Mouse (Mus musculus): Measurements from ENCODE around the gene Cdv3. TPM values are rescaled to one million over a fixed set of nuclear protein-coding genes. Genes with fewer than 3 reads are reported as not detected.

The Cdv3 gene
- total RNA-seq, 1 experiment, result 233 TPM

DNA sequence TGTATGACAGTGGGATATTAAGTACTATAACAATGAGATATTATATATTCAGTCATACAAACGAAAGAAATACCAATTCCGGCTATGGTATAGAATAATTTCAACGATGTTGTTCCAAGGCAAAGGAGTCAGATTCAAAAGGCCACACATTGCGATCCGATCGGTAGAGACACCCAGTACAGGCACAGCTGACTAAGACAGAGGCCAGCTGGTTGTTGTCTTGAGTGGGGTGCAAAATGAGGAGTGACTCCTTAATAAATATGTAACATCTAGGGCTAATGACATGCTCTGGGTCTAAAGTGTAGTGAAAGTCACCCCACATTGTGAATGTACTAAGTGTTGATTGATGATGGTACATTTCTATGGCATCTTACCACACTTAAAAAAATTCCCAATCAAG lies 23.6 kb upstream of the Cdv3 start:
- no peak overlapping the region for H3K9ac ChIP-seq (ENCODE audit: insufficient read depth, low read depth, low read length, poor library complexity, severe bottlenecking)
- no peak for TF ChIP-seq CHD2 (IDR thresholded peaks at IDR 0.05; ENCODE audit: low read depth, low read length)
- TF ChIP-seq ZNF384 (IDR thresholded peaks at IDR 0.05; ENCODE audit: low read depth, low read length), result no peak
- no peak for TF ChIP-seq ZC3H11A (IDR thresholded peaks at IDR 0.05; ENCODE audit: borderline replicate concordance, low read depth, low read length)
- TF ChIP-seq MAFK (IDR thresholded peaks at IDR 0.05; ENCODE audit: insufficient read depth, low read depth, low read length), result no peak
- no peak for TF ChIP-seq HCFC1 (IDR thresholded peaks at IDR 0.05; ENCODE audit: borderline replicate concordance, insufficient read depth, low read length)
- no peaks in the 10 kb centered on the region for H3K36me3 ChIP-seq (ENCODE audit: control insufficient read depth, insufficient read depth, low read length, poor library complexity, severe bottlenecking)
- in situ Hi-C loops (cut with MboI; ENCODE audit: low sequenced_read_pairs in 2 of 2, unreplicated experiment in 2 of 2), result no loop called here
- peaks cover 0 to 9% of the 10 kb centered on the region in 2 experiments; a peak in 3 of 4 replicates for H3K4me1 ChIP-seq (ENCODE audit: control insufficient read depth in 2 of 2, insufficient read depth in 2 of 2, low read length in 2 of 2, poor library complexity in 1 of 2)
- DNase-seq (ENCODE audit: low read depth, low spot score), result no peak
- no peaks in the 10 kb centered on the region for H3K9me3 ChIP-seq (ENCODE audit: control insufficient read depth, insufficient read depth, low read depth, low read length)
- H3K4me3 ChIP-seq (ENCODE audit: insufficient read depth in 1 of 2, low read depth in 1 of 2, low read length in 2 of 2, poor library complexity in 1 of 2, severe bottlenecking in 1 of 2), result no peak overlapping the region
- no peak overlapping the region for H3K27ac ChIP-seq (ENCODE audit: insufficient read depth, low read depth, low read length, poor library complexity, severe bottlenecking)

DNA sequence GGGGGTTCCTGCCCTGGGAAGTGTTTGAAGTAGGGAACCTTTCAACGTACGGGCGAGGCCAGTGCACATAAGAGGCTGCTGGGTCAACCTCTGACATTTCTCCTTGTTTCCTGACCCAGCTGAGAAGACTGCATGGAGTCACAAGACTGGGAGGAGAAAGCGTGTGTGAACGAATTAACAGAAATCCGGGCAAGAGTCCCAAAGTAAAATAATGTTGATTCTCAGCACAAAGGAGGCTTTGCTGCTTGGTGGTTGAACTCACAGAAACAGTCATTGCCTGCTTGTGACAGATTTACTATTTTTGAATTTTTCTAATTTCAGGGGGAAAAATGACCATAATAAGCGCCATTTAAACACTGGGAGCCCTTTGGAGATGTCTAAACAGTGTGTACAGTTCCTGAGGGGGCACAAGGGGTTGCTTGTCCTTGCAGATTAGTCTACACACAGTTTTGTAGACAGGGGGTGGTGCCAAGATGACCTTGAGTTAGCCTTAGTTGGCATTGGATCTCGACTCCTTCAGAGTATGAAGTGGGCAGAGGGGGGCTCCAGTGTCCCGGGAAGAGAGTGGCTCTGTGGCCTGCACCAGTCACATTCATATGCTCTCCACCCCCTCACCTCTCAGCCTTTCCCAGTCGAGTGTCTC lies 21.5 kb upstream of the Cdv3 start:
- in situ Hi-C loops (cut with MboI; ENCODE audit: low sequenced_read_pairs in 2 of 2, unreplicated experiment in 2 of 2), result no loop called here
- no peak for DNase-seq (ENCODE audit: low read depth, low spot score)
- no peak overlapping the region for H3K4me3 ChIP-seq (ENCODE audit: insufficient read depth in 1 of 2, low read depth in 1 of 2, low read length in 2 of 2, poor library complexity in 1 of 2, severe bottlenecking in 1 of 2)
- no peak overlapping the region for H3K9ac ChIP-seq (ENCODE audit: insufficient read depth, low read depth, low read length, poor library complexity, severe bottlenecking)
- peaks cover 0 to 8% of the 10 kb centered on the region in 2 experiments; a peak in 3 of 4 replicates for H3K4me1 ChIP-seq (ENCODE audit: control insufficient read depth in 2 of 2, insufficient read depth in 2 of 2, low read length in 2 of 2, poor library complexity in 1 of 2)
- no peaks in the 10 kb centered on the region for H3K36me3 ChIP-seq (ENCODE audit: control insufficient read depth, insufficient read depth, low read length, poor library complexity, severe bottlenecking)
- no peak overlapping the region for H3K27ac ChIP-seq (ENCODE audit: insufficient read depth, low read depth, low read length, poor library complexity, severe bottlenecking)
- H3K9me3 ChIP-seq (ENCODE audit: control insufficient read depth, insufficient read depth, low read depth, low read length), result no peaks in the 10 kb centered on the region
- TF ChIP-seq ZNF384 (IDR thresholded peaks at IDR 0.05; ENCODE audit: low read depth, low read length) (no peak), MAFK (IDR thresholded peaks at IDR 0.05; ENCODE audit: insufficient read depth, low read depth, low read length) (no peak), ZC3H11A (IDR thresholded peaks at IDR 0.05; ENCODE audit: borderline replicate concordance, low read depth, low read length) (no peak), CHD2 (IDR thresholded peaks at IDR 0.05; ENCODE audit: low read depth, low read length) (no peak), HCFC1 (IDR thresholded peaks at IDR 0.05; ENCODE audit: borderline replicate concordance, insufficient read depth, low read length) (no peak)

DNA sequence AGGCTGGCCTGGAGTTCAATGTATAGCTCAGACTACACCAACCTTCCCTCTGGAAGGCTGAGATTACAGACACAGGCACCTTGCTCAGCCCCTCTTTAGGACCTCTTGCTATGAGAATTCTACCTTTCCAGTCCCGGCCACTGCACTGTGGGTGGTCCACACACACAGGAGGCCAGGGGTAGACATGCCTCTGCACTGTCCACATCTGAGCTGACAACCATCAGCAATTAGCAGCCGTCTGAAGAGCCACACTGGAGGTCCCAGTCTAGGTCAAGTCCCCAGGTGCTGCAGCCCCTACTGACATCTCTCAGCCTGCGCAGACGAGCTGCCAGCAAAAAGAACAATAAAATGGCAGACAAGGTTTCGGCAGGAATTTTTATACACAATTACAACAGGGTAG lies 20.9 kb upstream of the Cdv3 start:
- TF ChIP-seq CHD2 (IDR thresholded peaks at IDR 0.05; ENCODE audit: low read depth, low read length), result no peak
- TF ChIP-seq ZC3H11A (IDR thresholded peaks at IDR 0.05; ENCODE audit: borderline replicate concordance, low read depth, low read length), result no peak
- no peak for TF ChIP-seq MAFK (IDR thresholded peaks at IDR 0.05; ENCODE audit: insufficient read depth, low read depth, low read length)
- no peak for TF ChIP-seq HCFC1 (IDR thresholded peaks at IDR 0.05; ENCODE audit: borderline replicate concordance, insufficient read depth, low read length)
- TF ChIP-seq ZNF384 (IDR thresholded peaks at IDR 0.05; ENCODE audit: low read depth, low read length), result no peak

DNA sequence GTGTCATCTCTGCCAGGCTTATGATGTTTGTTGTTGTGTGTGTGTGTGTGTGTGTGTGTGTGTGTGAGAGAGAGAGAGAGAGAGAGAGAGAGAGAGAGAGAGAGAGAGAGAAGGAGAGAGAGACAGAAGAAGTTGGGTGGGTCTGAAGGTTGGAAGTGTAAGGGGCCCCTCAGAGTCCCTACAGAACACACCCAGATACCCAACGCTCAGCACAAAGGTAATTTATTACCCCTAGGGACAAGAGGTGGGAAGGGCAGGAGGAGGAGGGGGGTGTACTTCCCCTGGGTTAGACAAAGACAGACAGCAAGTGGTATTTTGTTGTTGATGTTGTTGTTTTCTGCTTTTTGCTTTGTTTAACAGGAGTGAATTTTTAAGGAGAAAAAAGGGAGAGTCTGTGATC lies 20.0 kb upstream of the Cdv3 start:
- no peaks in the 10 kb centered on the region for H3K36me3 ChIP-seq (ENCODE audit: control insufficient read depth, insufficient read depth, low read length, poor library complexity, severe bottlenecking)
- H3K4me3 ChIP-seq (ENCODE audit: insufficient read depth in 1 of 2, low read depth in 1 of 2, low read length in 2 of 2, poor library complexity in 1 of 2, severe bottlenecking in 1 of 2), result no peak overlapping the region
- no peak overlapping the region for H3K27ac ChIP-seq (ENCODE audit: insufficient read depth, low read depth, low read length, poor library complexity, severe bottlenecking)
- no peaks in the 10 kb centered on the region for H3K9me3 ChIP-seq (ENCODE audit: control insufficient read depth, insufficient read depth, low read depth, low read length)
- no peak overlapping the region for H3K9ac ChIP-seq (ENCODE audit: insufficient read depth, low read depth, low read length, poor library complexity, severe bottlenecking)
- H3K4me1 ChIP-seq (ENCODE audit: control insufficient read depth in 2 of 2, insufficient read depth in 2 of 2, low read length in 2 of 2, poor library complexity in 1 of 2), result peaks cover 1 to 3% of the 10 kb centered on the region in 2 experiments; a peak in 3 of 4 replicates
- no peak for DNase-seq (ENCODE audit: low read depth, low spot score)
- in situ Hi-C loops (cut with MboI; ENCODE audit: low sequenced_read_pairs in 2 of 2, unreplicated experiment in 2 of 2), result no loop called here
- TF ChIP-seq ZNF384 (IDR thresholded peaks at IDR 0.05; ENCODE audit: low read depth, low read length), result no peak
- TF ChIP-seq ZC3H11A (IDR thresholded peaks at IDR 0.05; ENCODE audit: borderline replicate concordance, low read depth, low read length), result no peak
- TF ChIP-seq HCFC1 (IDR thresholded peaks at IDR 0.05; ENCODE audit: borderline replicate concordance, insufficient read depth, low read length), result no peak
- TF ChIP-seq MAFK (IDR thresholded peaks at IDR 0.05; ENCODE audit: insufficient read depth, low read depth, low read length), result no peak
- TF ChIP-seq CHD2 (IDR thresholded peaks at IDR 0.05; ENCODE audit: low read depth, low read length), result no peak

More for the DNA sequence above, 20.9 kb upstream of the Cdv3 start:
- no peak overlapping the region for H3K27ac ChIP-seq (ENCODE audit: insufficient read depth, low read depth, low read length, poor library complexity, severe bottlenecking)
- no peaks in the 10 kb centered on the region for H3K36me3 ChIP-seq (ENCODE audit: control insufficient read depth, insufficient read depth, low read length, poor library complexity, severe bottlenecking)
- no peak overlapping the region for H3K9ac ChIP-seq (ENCODE audit: insufficient read depth, low read depth, low read length, poor library complexity, severe bottlenecking)
- DNase-seq (ENCODE audit: low read depth, low spot score), result no peak
- H3K4me1 ChIP-seq (ENCODE audit: control insufficient read depth in 2 of 2, insufficient read depth in 2 of 2, low read length in 2 of 2, poor library complexity in 1 of 2), result peaks cover 0 to 6% of the 10 kb centered on the region in 2 experiments; a peak in 2 of 4 replicates
- no peaks in the 10 kb centered on the region for H3K9me3 ChIP-seq (ENCODE audit: control insufficient read depth, insufficient read depth, low read depth, low read length)
- in situ Hi-C loops (cut with MboI; ENCODE audit: low sequenced_read_pairs in 2 of 2, unreplicated experiment in 2 of 2), result no loop called here
- H3K4me3 ChIP-seq (ENCODE audit: insufficient read depth in 1 of 2, low read depth in 1 of 2, low read length in 2 of 2, poor library complexity in 1 of 2, severe bottlenecking in 1 of 2), result no peak overlapping the region
